Mouse (Mus musculus): Measurements from ENCODE around the gene Slitrk2.

- TF ChIP-seq POLR2A (IDR thresholded peaks at IDR 0.05; ENCODE audit: low read depth, low read length), result no peak
- no peak for TF ChIP-seq CTCF (IDR thresholded peaks at IDR 0.05; ENCODE audit: extremely low read depth, insufficient read length, insufficient replicate concordance, low read depth, low read length)
These were observed 8.2 kb downstream of the Slitrk2 start for GRCm38 (mm10) chrX:66657365-66657764.

Measured in small intestine, adult 2 months (tissue).